Mouse (Mus musculus): ENCODE measurements around the gene Xpo6. TPM values are rescaled to one million over a fixed set of nuclear protein-coding genes. Genes with fewer than 3 reads are reported as not detected.

Xpo6 gene
- polyA plus RNA-seq, 1 experiment: 454 TPM

- H3K27ac ChIP-seq (ENCODE audit: control insufficient read depth, insufficient read depth, low read length): no peak overlapping the region
- no peaks in the 10 kb centered on the region for H3K4me1 ChIP-seq (replicated peaks; ENCODE audit: control insufficient read depth, insufficient read depth, low read length)
- TF ChIP-seq POLR2A (IDR thresholded peaks at IDR 0.05; ENCODE audit: control insufficient read depth, extremely low read depth, insufficient read depth, low read length, poor library complexity) (no peak), CTCF (IDR thresholded peaks at IDR 0.05; ENCODE audit: borderline replicate concordance, control insufficient read depth, extremely low read depth, insufficient read depth, low read length, poor library complexity) (no peak)
- 97% methylated on average over 4 of the region's 4 CpGs for WGBS
- H3K36me3 ChIP-seq (ENCODE audit: control insufficient read depth, insufficient read depth, low read length): peaks cover 87% of the 10 kb centered on the region
- no peak overlapping the region for H3K4me3 ChIP-seq (ENCODE audit: control insufficient read depth, insufficient read depth, low read length)
- H3K27me3 ChIP-seq (ENCODE audit: control insufficient read depth, insufficient read depth, low read length): no peaks in the 10 kb centered on the region
- no peak for DNase-seq
Observed at GRCm38 (mm10) chr7:126121533-126121932, 78.8 kb downstream of the Xpo6 start.

- H3K27ac ChIP-seq (ENCODE audit: control insufficient read depth, insufficient read depth, low read length): no peak overlapping the region
- DNase-seq: no peak
- H3K27me3 ChIP-seq (ENCODE audit: control insufficient read depth, insufficient read depth, low read length): no peaks in the 10 kb centered on the region
- no peak overlapping the region for H3K4me3 ChIP-seq (ENCODE audit: control insufficient read depth, insufficient read depth, low read length)
- 94% methylated on average over 6 of the region's 6 CpGs for WGBS
- H3K36me3 ChIP-seq (ENCODE audit: control insufficient read depth, insufficient read depth, low read length): peaks cover 87% of the 10 kb centered on the region
- TF ChIP-seq CTCF (IDR thresholded peaks at IDR 0.05; ENCODE audit: borderline replicate concordance, control insufficient read depth, extremely low read depth, insufficient read depth, low read length, poor library complexity) (no peak), POLR2A (IDR thresholded peaks at IDR 0.05; ENCODE audit: control insufficient read depth, extremely low read depth, insufficient read depth, low read length, poor library complexity) (no peak)
- no peaks in the 10 kb centered on the region for H3K4me1 ChIP-seq (replicated peaks; ENCODE audit: control insufficient read depth, insufficient read depth, low read length)
Observed at GRCm38 (mm10) chr7:126119819-126120218, 80.5 kb downstream of the Xpo6 start.

GRCm38 (mm10) chr7:126113263-126113662, 87.0 kb downstream of the Xpo6 start:
- no peaks in the 10 kb centered on the region for H3K27me3 ChIP-seq (ENCODE audit: control insufficient read depth, insufficient read depth, low read length)
- no peak overlapping the region for H3K4me3 ChIP-seq (ENCODE audit: control insufficient read depth, insufficient read depth, low read length)
- peaks cover 80% of the 10 kb centered on the region for H3K36me3 ChIP-seq (ENCODE audit: control insufficient read depth, insufficient read depth, low read length)
- WGBS: 91% methylated on average over 4 of the region's 4 CpGs
- H3K4me1 ChIP-seq (replicated peaks; ENCODE audit: control insufficient read depth, insufficient read depth, low read length): no peaks in the 10 kb centered on the region
- DNase-seq: no peak
- TF ChIP-seq POLR2A (IDR thresholded peaks at IDR 0.05; ENCODE audit: control insufficient read depth, extremely low read depth, insufficient read depth, low read length, poor library complexity) (no peak), CTCF (IDR thresholded peaks at IDR 0.05; ENCODE audit: borderline replicate concordance, control insufficient read depth, extremely low read depth, insufficient read depth, low read length, poor library complexity) (no peak)
- no peak overlapping the region for H3K27ac ChIP-seq (ENCODE audit: control insufficient read depth, insufficient read depth, low read length)

- Histone ChIP-seq H3K4me1 (replicated peaks; ENCODE audit: control insufficient read depth, insufficient read depth, low read length) (no peaks in the 10 kb centered on the region), H3K4me3 (ENCODE audit: control insufficient read depth, insufficient read depth, low read length) (no peak overlapping the region), H3K27ac (ENCODE audit: control insufficient read depth, insufficient read depth, low read length) (no peak overlapping the region), H3K36me3 (ENCODE audit: control insufficient read depth, insufficient read depth, low read length) (peaks cover 89% of the 10 kb centered on the region), H3K27me3 (ENCODE audit: control insufficient read depth, insufficient read depth, low read length) (no peaks in the 10 kb centered on the region)
- no peak for DNase-seq
- 97% methylated on average over 2 of the region's 2 CpGs for WGBS
- TF ChIP-seq CTCF (IDR thresholded peaks at IDR 0.05; ENCODE audit: borderline replicate concordance, control insufficient read depth, extremely low read depth, insufficient read depth, low read length, poor library complexity): no peak
- TF ChIP-seq POLR2A (IDR thresholded peaks at IDR 0.05; ENCODE audit: control insufficient read depth, extremely low read depth, insufficient read depth, low read length, poor library complexity): no peak
Observed at GRCm38 (mm10) chr7:126111230-126111629, 89.1 kb downstream of the Xpo6 start.

- DNase-seq: no peak
- H3K27ac ChIP-seq (ENCODE audit: control insufficient read depth, insufficient read depth, low read length): no peak overlapping the region
- H3K4me3 ChIP-seq (ENCODE audit: control insufficient read depth, insufficient read depth, low read length): no peak overlapping the region
- no peaks in the 10 kb centered on the region for H3K27me3 ChIP-seq (ENCODE audit: control insufficient read depth, insufficient read depth, low read length)
- 76% methylated on average over 3 of the region's 3 CpGs for WGBS
- peaks cover 83% of the 10 kb centered on the region for H3K36me3 ChIP-seq (ENCODE audit: control insufficient read depth, insufficient read depth, low read length)
- TF ChIP-seq CTCF (IDR thresholded peaks at IDR 0.05; ENCODE audit: borderline replicate concordance, control insufficient read depth, extremely low read depth, insufficient read depth, low read length, poor library complexity): no peak
- no peak for TF ChIP-seq POLR2A (IDR thresholded peaks at IDR 0.05; ENCODE audit: control insufficient read depth, extremely low read depth, insufficient read depth, low read length, poor library complexity)
- no peaks in the 10 kb centered on the region for H3K4me1 ChIP-seq (replicated peaks; ENCODE audit: control insufficient read depth, insufficient read depth, low read length)
Observed at GRCm38 (mm10) chr7:126109898-126110297, 90.4 kb downstream of the Xpo6 start.

GRCm38 (mm10) chr7:126100440-126100839, 99.9 kb downstream of the Xpo6 start:
- Histone ChIP-seq H3K4me1 (replicated peaks; ENCODE audit: control insufficient read depth, insufficient read depth, low read length) (peaks cover 4% of the 10 kb centered on the region; the same call in 1 of the 2 replicates), H3K36me3 (ENCODE audit: control insufficient read depth, insufficient read depth, low read length) (peaks cover 41% of the 10 kb centered on the region), H3K4me3 (ENCODE audit: control insufficient read depth, insufficient read depth, low read length) (no peak overlapping the region), H3K27ac (ENCODE audit: control insufficient read depth, insufficient read depth, low read length) (no peak overlapping the region), H3K27me3 (ENCODE audit: control insufficient read depth, insufficient read depth, low read length) (no peaks in the 10 kb centered on the region)
- no peak for TF ChIP-seq POLR2A (IDR thresholded peaks at IDR 0.05; ENCODE audit: control insufficient read depth, extremely low read depth, insufficient read depth, low read length, poor library complexity)
- no peak for TF ChIP-seq CTCF (IDR thresholded peaks at IDR 0.05; ENCODE audit: borderline replicate concordance, control insufficient read depth, extremely low read depth, insufficient read depth, low read length, poor library complexity)
- WGBS: 97% methylated on average over 11 of the region's 11 CpGs
- no peak for DNase-seq

- H3K27me3 ChIP-seq (ENCODE audit: control insufficient read depth, insufficient read depth, low read length): no peaks in the 10 kb centered on the region
- no peak for DNase-seq
- H3K27ac ChIP-seq (ENCODE audit: control insufficient read depth, insufficient read depth, low read length): no peak overlapping the region
- H3K4me1 ChIP-seq (replicated peaks; ENCODE audit: control insufficient read depth, insufficient read depth, low read length): peaks cover 4% of the 10 kb centered on the region; the same call in 1 of the 2 replicates
- peaks cover 41% of the 10 kb centered on the region for H3K36me3 ChIP-seq (ENCODE audit: control insufficient read depth, insufficient read depth, low read length)
- TF ChIP-seq CTCF (IDR thresholded peaks at IDR 0.05; ENCODE audit: borderline replicate concordance, control insufficient read depth, extremely low read depth, insufficient read depth, low read length, poor library complexity) (no peak), POLR2A (IDR thresholded peaks at IDR 0.05; ENCODE audit: control insufficient read depth, extremely low read depth, insufficient read depth, low read length, poor library complexity) (no peak)
- 98% methylated on average over 2 of the region's 2 CpGs for WGBS
- no peak overlapping the region for H3K4me3 ChIP-seq (ENCODE audit: control insufficient read depth, insufficient read depth, low read length)
Observed at GRCm38 (mm10) chr7:126099835-126100234, 100.5 kb downstream of the Xpo6 start.
